Mouse (Mus musculus) G1E (cell line): ENCODE results near the gene Dync1i1. TPM values are rescaled to one million over a fixed set of nuclear protein-coding genes. Genes with fewer than 3 reads are reported as not detected.

Experiments
- ATAC-seq: 2 replicates; pipeline ENCODE4 v1.8.0; 2016; ENCODE audit warnings: mild to moderate bottlenecking; ENCODE audit not compliant: insufficient number of reproducible peaks, poor library complexity, low FRiP score, severe bottlenecking; ENCODE audit errors: extremely low read depth
- DNase-seq: peaks from one replicate; pipeline ENCODE4 v3.0.0; 2012; ENCODE audit warnings: low spot score
- H3K27me3 ChIP-seq: 2 replicates; pipeline ENCODE4 v1.6.1; 2012; ENCODE audit warnings: mild to moderate bottlenecking, low read length, inconsistent platforms; ENCODE audit not compliant: insufficient read depth
- H3K36me3 ChIP-seq: replicated peaks from 2 replicates; pipeline ENCODE3; 2012; ENCODE audit warnings: mild to moderate bottlenecking, inconsistent platforms
- H3K4me1 ChIP-seq: 2 replicates; pipeline ENCODE4 v1.6.1; 2012; ENCODE audit warnings: low read depth, low read length, inconsistent platforms, mixed read lengths; ENCODE audit not compliant: insufficient read depth
- H3K4me3 ChIP-seq: 2 replicates; pipeline ENCODE4 v1.5.1; 2012; ENCODE audit warnings: low read depth, mild to moderate bottlenecking, inconsistent platforms, low read length, moderate library complexity, mixed read lengths
- H3K9me3 ChIP-seq: replicated peaks from 2 replicates; pipeline ENCODE4 v1.6.1; 2012; ENCODE audit warnings: inconsistent platforms
- CTCF ChIP-seq: IDR thresholded peaks from 2 replicates; pipeline ENCODE4 v1.5.1; 2012; ENCODE audit warnings: low read depth, low read length, inconsistent platforms, mixed read lengths
- GATA1 ChIP-seq: IDR thresholded peaks from 2 replicates; pipeline ENCODE4 v1.6.1; 2012; ENCODE audit warnings: borderline replicate concordance, low read length, inconsistent platforms, mixed read lengths
- GATA2 ChIP-seq: IDR thresholded peaks from 2 replicates; pipeline ENCODE4 v1.6.1; 2012; ENCODE audit warnings: low read depth, low read length, inconsistent platforms, borderline replicate concordance
- POLR2AphosphoS5 ChIP-seq: IDR thresholded peaks from 2 replicates; pipeline ENCODE4 v1.6.1; 2012; ENCODE audit warnings: low read depth, low read length, inconsistent platforms; ENCODE audit not compliant: insufficient replicate concordance
- TAL1 ChIP-seq: conservative IDR thresholded peaks from 2 replicates; pipeline ENCODE4 v1.6.1; 2012; ENCODE audit warnings: low read depth, low read length, inconsistent platforms, mixed read lengths
- polyA plus RNA-seq: library from polyadenylated mRNA; stranded (reverse); fragments of >175 nt; gene quantifications from 2 replicates; pipeline ENCODE4 v1.2.3, GENCODE M21; 2012
- total RNA-seq, 2 experiments: library from RNA; stranded (forward) in 1 of 2; stranded (reverse) in 1 of 2; fragments of 200-1000 nt in 1 of 2; fragments of >200 nt in 1 of 2; fragmentation: Nextera tagmentation in 1 of 2; gene quantifications; 2 replicates each; pipeline ENCODE4 v1.2.3; 2014 to 2017

Gene Dync1i1
- total and polyA plus RNA-seq, 3 experiments = 0.33 TPM; not detected in 2

GRCm38 (mm10) chr6:5831233-5831632 is 105.8 kb downstream of the Dync1i1 start:
- Histone ChIP-seq H3K27me3 (peaks cover 6% of the 10 kb centered on the region; the same call in 1 of the 2 replicates), H3K4me3 (no peak overlapping the region), H3K9me3 (no peaks in the 10 kb centered on the region), H3K4me1 (no peaks in the 10 kb centered on the region), H3K36me3 (no peaks in the 10 kb centered on the region)
- no peak for ATAC-seq
- no peak for DNase-seq
- TF ChIP-seq GATA1 (no peak), GATA2 (no peak), TAL1 (no peak), CTCF (no peak), POLR2AphosphoS5 (no peak)

- H3K9me3 ChIP-seq = no peaks in the 10 kb centered on the region
- no peaks in the 10 kb centered on the region for H3K36me3 ChIP-seq
- no peak overlapping the region for H3K4me3 ChIP-seq
- H3K4me1 ChIP-seq = no peaks in the 10 kb centered on the region
- no peak for ATAC-seq
- no peak for DNase-seq
- TF ChIP-seq TAL1 = no peak
- no peak for TF ChIP-seq GATA1
- TF ChIP-seq CTCF = no peak
- no peak for TF ChIP-seq POLR2AphosphoS5
- no peak for TF ChIP-seq GATA2
- H3K27me3 ChIP-seq = peaks cover 3% of the 10 kb centered on the region; the same call in 1 of the 2 replicates
Measured at GRCm38 (mm10) chr6:5832838-5833237, 107.4 kb downstream of the Dync1i1 start.

DNA sequence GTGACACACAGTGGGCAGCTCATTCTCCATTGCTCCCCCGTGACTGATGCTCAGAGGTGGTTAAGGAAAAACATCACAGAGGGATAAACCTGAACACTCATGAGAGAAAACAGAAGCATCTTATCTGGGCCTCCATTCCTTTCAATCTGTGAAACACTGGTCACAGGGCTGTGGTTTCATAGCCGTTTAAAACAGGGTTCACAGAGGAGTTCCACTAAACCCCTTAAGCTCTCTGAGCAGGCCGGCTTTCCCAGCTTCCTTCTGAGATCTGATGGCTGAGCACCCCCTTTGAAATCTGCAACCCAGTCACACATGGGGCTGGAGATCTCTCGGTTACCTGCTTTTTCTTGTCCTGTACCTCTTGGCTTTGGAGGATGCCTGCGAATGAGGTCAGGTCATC is 117.0 kb downstream of the Dync1i1 start:
- DNase-seq = no peak
- ATAC-seq = no peak
- no peak for TF ChIP-seq GATA2
- no peak for TF ChIP-seq CTCF
- TF ChIP-seq POLR2AphosphoS5 = no peak
- no peak for TF ChIP-seq TAL1
- no peak for TF ChIP-seq GATA1

DNA sequence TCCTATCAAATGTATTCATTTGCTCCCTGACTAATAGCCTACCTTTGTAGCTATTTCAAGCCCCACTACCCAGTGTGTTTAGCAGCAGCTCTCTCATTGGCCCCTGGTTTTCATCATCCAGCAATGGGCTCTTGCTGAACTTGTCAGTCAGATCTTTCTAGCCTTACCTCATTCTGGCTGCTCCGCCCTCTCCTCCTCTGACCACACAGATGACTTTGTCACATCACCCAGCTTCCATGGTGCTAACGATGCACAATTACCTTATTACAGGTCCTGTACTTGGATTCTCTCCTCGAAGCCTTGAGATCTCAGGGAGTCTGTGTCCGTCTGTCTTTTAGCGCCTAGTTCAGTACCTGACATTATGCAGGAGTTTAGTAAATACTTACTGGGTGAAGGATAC is 120.7 kb downstream of the Dync1i1 start:
- TF ChIP-seq GATA1 (no peak), TAL1 (no peak), POLR2AphosphoS5 (no peak), CTCF (no peak), GATA2 (no peak)
- no peak for ATAC-seq

More for the DNA sequence above, 117.0 kb downstream of the Dync1i1 start:
- Histone ChIP-seq H3K9me3 (no peaks in the 10 kb centered on the region), H3K27me3 (no peaks in the 10 kb centered on the region), H3K4me3 (no peak overlapping the region), H3K4me1 (no peaks in the 10 kb centered on the region), H3K36me3 (no peaks in the 10 kb centered on the region)

DNA sequence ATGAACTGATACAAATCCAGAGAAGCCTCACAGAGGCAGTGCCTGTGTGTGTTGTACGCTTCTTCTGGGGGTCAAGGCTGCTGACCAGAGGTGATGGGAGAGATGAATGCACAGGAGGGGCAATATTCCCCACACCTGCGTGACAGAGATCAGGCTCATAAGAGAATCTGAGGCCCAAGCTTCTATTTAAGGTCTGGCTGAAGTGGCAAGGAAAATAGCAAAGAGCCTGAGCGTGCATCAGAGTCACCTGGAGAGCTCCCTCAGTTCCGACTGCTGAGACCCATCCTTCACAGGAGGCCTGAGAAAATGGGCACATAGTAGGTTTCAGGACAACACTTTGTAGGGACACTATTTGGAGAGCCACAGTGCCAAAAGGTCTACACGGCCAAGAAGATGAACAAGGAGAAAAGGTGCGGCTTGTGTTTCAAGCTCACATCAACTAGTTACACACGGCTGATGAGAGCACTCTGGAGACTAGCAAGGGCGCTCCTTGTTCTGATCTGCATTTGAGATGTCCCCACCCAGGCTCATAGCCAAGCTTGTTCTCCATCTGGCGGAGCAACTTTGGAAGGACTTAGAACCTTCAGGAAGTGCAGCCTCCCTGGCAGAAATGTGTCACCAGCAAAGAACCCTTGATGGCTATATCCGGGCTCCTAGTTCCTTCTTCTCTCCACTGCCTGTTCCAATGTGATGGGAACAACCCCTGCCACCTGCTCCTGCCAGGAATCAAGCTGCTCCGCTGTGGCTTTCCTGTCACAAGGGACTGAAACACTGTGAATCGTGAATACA is 128.8 kb downstream of the Dync1i1 start:
- Histone ChIP-seq H3K36me3 (no peaks in the 10 kb centered on the region), H3K4me1 (no peaks in the 10 kb centered on the region), H3K4me3 (no peak overlapping the region), H3K27me3 (no peaks in the 10 kb centered on the region), H3K9me3 (no peaks in the 10 kb centered on the region)
- ATAC-seq (no peak), DNase-seq (no peak)
- TF ChIP-seq GATA1 (no peak), TAL1 (no peak), POLR2AphosphoS5 (no peak), CTCF (no peak), GATA2 (no peak)

More for the DNA sequence above, 120.7 kb downstream of the Dync1i1 start:
- no peak for DNase-seq
- Histone ChIP-seq H3K27me3 (no peaks in the 10 kb centered on the region), H3K36me3 (no peaks in the 10 kb centered on the region), H3K9me3 (no peaks in the 10 kb centered on the region), H3K4me3 (no peak overlapping the region), H3K4me1 (no peaks in the 10 kb centered on the region)

- no peaks in the 10 kb centered on the region for H3K9me3 ChIP-seq
- no peak for ATAC-seq
Measured at GRCm38 (mm10) chr6:5855526-5855925, 130.1 kb downstream of the Dync1i1 start.

GRCm38 (mm10) chr6:5858371-5858770 is 132.9 kb downstream of the Dync1i1 start:
- Histone ChIP-seq H3K27me3 (peaks cover 3% of the 10 kb centered on the region; the same call in 1 of the 2 replicates), H3K36me3 (no peaks in the 10 kb centered on the region), H3K9me3 (no peaks in the 10 kb centered on the region), H3K4me3 (no peak overlapping the region), H3K4me1 (no peaks in the 10 kb centered on the region)
- ATAC-seq (no peak), DNase-seq (no peak)
- TF ChIP-seq GATA2 (no peak), TAL1 (no peak), GATA1 (no peak), CTCF (no peak), POLR2AphosphoS5 (no peak)

More at GRCm38 (mm10) chr6:5855526-5855925, 130.1 kb downstream of the Dync1i1 start:
- no peak overlapping the region for H3K4me3 ChIP-seq
- H3K27me3 ChIP-seq = no peaks in the 10 kb centered on the region
- H3K4me1 ChIP-seq = no peaks in the 10 kb centered on the region
- H3K36me3 ChIP-seq = no peaks in the 10 kb centered on the region
- TF ChIP-seq POLR2AphosphoS5 = no peak
- no peak for DNase-seq
